Mouse (Mus musculus): ENCODE measurements around the gene Rnf183. TPM values are rescaled to one million over a fixed set of nuclear protein-coding genes. Genes with fewer than 3 reads are reported as not detected.

Rnf183 gene
- polyA plus RNA-seq, 1 experiment from 2014 or later = not detected

DNA sequence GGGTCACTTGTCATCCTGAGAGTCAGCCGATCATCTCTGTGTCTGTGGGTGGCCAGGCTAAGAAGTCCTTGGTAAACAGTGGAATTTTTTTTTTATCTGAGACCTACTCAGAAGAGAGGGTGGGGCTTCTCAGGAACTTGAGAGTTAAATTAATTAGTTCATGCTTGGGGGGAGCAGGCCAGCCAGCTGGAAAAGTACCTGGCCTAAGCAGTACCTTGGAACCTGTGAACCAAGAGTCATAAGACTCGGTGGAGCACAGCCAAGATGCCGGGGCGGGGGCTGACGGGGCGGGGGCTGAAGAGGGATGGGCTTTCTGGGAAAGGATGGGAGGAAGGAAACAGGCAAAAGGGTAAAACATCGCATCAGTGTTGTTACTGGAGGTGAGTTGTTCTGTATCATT is 2.8 kb upstream of the Rnf183 start:
- ATAC-seq = no peak

DNA sequence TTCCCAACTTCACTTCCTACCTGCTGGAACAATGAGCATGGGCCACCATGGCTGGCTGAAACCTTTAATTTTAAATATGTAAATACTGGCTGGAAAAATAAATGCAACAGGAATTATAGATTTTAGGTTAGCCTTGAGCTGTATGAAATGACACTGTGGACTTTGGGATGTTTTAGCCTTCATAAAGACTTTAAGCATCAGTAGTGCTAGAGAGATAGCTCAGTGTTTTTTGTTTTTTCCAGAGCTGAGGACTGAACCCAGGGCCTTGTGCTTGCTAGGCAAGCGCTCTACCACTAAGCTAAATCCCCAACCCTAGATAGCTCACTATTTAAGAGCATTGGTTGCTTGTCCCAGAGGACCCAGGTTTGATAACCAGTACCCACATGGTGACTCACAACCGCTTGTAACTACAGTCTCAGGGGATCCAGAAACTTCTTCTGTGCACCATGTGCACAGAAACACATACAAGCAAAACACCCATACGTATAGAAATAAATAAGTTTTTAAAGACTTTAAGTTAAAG is 2.3 kb upstream of the Rnf183 start:
- 88% methylated on average over 3 of the region's 3 CpGs for WGBS
- Histone ChIP-seq H3K9ac (ENCODE audit: low read length) (no peak overlapping the region), H3K4me2 (ENCODE audit: low read length) (no peak overlapping the region), H3K4me1 (ENCODE audit: control insufficient read depth, insufficient read depth, low read length) (no peaks in the 10 kb centered on the region), H3K36me3 (ENCODE audit: control insufficient read depth, insufficient read depth, low read length) (no peaks in the 10 kb centered on the region), H3K4me3 (ENCODE audit: low read depth, low read length) (no peak overlapping the region), H3K27me3 (replicated peaks; ENCODE audit: control insufficient read depth, insufficient read depth, low read length) (no peaks in the 10 kb centered on the region), H3K9me3 (replicated peaks; ENCODE audit: control insufficient read depth, low read length) (no peaks in the 10 kb centered on the region), H3K27ac (ENCODE audit: low read depth, low read length) (no peak overlapping the region)
- no peak for DNase-seq (ENCODE audit: low spot score)
- ATAC-seq = no peak

More for the DNA sequence above, 2.8 kb upstream of the Rnf183 start:
- Histone ChIP-seq H3K4me3 (ENCODE audit: low read depth, low read length) (no peak overlapping the region), H3K27me3 (replicated peaks; ENCODE audit: control insufficient read depth, insufficient read depth, low read length) (no peaks in the 10 kb centered on the region), H3K4me1 (ENCODE audit: control insufficient read depth, insufficient read depth, low read length) (no peaks in the 10 kb centered on the region), H3K9me3 (replicated peaks; ENCODE audit: control insufficient read depth, low read length) (no peaks in the 10 kb centered on the region), H3K4me2 (ENCODE audit: low read length) (no peak overlapping the region), H3K9ac (ENCODE audit: low read length) (no peak overlapping the region), H3K36me3 (ENCODE audit: control insufficient read depth, insufficient read depth, low read length) (no peaks in the 10 kb centered on the region), H3K27ac (ENCODE audit: low read depth, low read length) (no peak overlapping the region)
- 85% methylated on average over 7 of the region's 7 CpGs for WGBS
- DNase-seq (ENCODE audit: low spot score) = no peak

DNA sequence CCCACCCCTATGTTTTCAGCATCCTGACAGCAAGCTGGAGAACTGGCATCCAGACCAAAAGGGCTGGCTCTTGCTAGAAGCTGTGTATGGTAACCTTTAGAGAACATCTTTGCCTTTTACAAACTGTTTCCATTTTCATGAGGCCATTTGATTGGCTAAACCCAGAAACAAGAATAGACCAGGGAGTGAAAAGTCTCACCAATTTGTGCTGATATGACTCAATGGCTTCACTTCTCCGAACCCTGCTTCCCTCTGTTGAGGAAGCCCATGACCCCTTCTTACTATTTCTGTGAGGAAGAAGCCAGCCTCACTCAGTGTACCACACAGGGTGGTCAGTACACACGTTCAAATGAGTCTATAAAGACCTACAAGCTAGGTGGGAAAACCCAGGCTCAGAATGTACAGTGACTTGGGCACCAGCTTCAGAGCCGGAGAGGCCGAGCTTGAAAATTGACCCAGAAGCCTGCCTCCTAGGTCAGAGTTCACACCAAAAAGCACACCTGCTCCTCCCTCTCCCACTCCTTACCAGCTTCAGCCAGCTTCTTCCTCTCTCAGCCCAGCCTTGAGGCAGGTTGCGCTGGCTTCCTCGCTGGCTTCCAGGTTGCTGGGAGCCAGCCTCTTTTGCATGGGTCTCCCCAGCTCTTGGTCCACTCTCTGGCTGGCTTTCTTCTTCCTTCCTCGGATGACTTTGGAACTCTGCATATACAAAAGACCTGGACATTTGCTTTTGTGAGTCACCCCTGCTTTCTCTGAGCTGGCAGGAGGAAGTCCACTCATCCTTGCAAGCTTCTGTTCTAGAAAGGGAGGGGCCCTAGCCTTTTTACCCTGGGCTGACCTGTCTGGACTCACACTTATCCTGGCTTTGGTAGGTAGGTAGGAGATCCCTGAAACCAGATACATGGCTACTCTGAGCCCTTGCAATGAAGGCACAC is 847 bp downstream of the Rnf183 start:
- Histone ChIP-seq H3K4me1 (ENCODE audit: control insufficient read depth, insufficient read depth, low read length) (no peaks in the 10 kb centered on the region), H3K36me3 (ENCODE audit: control insufficient read depth, insufficient read depth, low read length) (no peaks in the 10 kb centered on the region), H3K9ac (ENCODE audit: low read length) (no peak overlapping the region), H3K4me3 (ENCODE audit: low read depth, low read length) (no peak overlapping the region), H3K27ac (ENCODE audit: low read depth, low read length) (no peak overlapping the region), H3K9me3 (replicated peaks; ENCODE audit: control insufficient read depth, low read length) (no peaks in the 10 kb centered on the region), H3K4me2 (ENCODE audit: low read length) (no peak overlapping the region), H3K27me3 (replicated peaks; ENCODE audit: control insufficient read depth, insufficient read depth, low read length) (no peaks in the 10 kb centered on the region)
- no peak for DNase-seq (ENCODE audit: low spot score)
- no peak for ATAC-seq
- 86% methylated on average over 7 of the region's 7 CpGs for WGBS

DNA sequence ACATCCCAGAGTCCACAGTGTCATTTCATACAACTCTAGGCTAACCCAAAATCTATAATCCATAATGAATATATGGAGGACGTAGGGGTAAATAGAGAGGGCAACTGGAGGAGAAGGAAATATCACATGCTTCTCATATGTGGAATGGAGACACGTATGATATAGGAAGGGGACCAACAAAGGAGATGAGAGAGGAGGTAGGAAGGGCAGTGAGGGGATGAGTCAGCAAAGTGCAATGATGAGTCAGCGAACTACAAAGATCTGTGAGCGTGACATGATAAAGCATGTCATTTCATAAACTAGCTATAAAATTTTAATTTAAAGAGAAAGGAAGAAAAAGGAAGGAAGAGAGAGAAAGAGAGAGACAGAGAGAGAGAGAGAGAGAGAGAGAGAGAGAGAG is 3.5 kb downstream of the Rnf183 start:
- Histone ChIP-seq H3K4me2 (ENCODE audit: low read length) (no peak overlapping the region), H3K27ac (ENCODE audit: low read depth, low read length) (no peak overlapping the region), H3K36me3 (ENCODE audit: control insufficient read depth, insufficient read depth, low read length) (no peaks in the 10 kb centered on the region), H3K4me3 (ENCODE audit: low read depth, low read length) (no peak overlapping the region), H3K9ac (ENCODE audit: low read length) (no peak overlapping the region), H3K9me3 (replicated peaks; ENCODE audit: control insufficient read depth, low read length) (no peaks in the 10 kb centered on the region), H3K27me3 (replicated peaks; ENCODE audit: control insufficient read depth, insufficient read depth, low read length) (no peaks in the 10 kb centered on the region), H3K4me1 (ENCODE audit: control insufficient read depth, insufficient read depth, low read length) (no peaks in the 10 kb centered on the region)
- DNase-seq (ENCODE audit: low spot score) = no peak
- no peak for ATAC-seq
- 86% methylated on average over 4 of the region's 4 CpGs for WGBS

DNA sequence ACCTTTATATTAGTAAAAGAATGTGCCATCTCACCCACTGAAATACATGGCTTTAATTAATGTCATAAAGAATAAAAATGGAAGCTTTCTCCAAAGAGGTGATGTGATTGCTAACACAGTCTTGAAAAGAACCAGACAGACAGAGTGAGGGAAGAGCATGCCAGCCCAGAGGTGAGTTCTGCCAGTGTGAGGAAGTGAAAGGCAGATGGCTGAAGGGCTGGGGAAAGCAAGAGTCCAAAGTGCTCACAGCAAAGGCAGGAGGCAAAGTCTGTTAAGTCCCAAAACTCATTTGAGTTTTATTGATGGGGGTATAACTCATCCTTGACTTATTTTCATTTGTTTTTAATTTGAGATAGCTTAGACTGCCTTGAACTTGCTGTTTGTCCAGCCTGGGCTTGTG is 4.4 kb downstream of the Rnf183 start:
- ATAC-seq (no peak), DNase-seq (ENCODE audit: low spot score) (no peak)

DNA sequence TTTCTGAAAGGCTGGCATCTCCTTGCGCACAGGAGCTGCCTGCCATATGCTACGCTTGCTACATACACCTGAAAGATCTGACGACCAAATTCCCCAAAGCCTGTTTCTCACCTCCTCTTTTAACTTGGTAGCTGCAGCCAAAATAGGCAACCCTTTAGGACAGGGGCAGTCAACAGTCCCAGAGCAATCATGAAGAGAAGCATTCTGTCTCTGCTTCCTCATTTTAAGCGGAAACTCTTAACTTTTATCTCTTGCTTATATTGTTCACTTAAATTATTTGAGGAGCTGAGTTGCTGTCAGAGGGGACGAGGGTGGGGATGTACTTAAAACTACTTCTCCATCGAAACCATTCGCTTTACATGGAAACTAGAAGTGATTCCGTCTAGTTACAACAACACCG is 5.4 kb downstream of the Rnf183 start:
- Histone ChIP-seq H3K4me3 (ENCODE audit: low read depth, low read length) (no peak overlapping the region), H3K27ac (ENCODE audit: low read depth, low read length) (no peak overlapping the region), H3K36me3 (ENCODE audit: control insufficient read depth, insufficient read depth, low read length) (peaks cover 15% of the 10 kb centered on the region), H3K9me3 (replicated peaks; ENCODE audit: control insufficient read depth, low read length) (no peaks in the 10 kb centered on the region), H3K9ac (ENCODE audit: low read length) (no peak overlapping the region), H3K4me2 (ENCODE audit: low read length) (no peak overlapping the region), H3K27me3 (replicated peaks; ENCODE audit: control insufficient read depth, insufficient read depth, low read length) (no peaks in the 10 kb centered on the region), H3K4me1 (ENCODE audit: control insufficient read depth, insufficient read depth, low read length) (no peaks in the 10 kb centered on the region)
- ATAC-seq = no peak
- DNase-seq (ENCODE audit: low spot score) = no peak
- WGBS = 86% methylated on average over 9 of the region's 9 CpGs

More for the DNA sequence above, 4.4 kb downstream of the Rnf183 start:
- H3K4me1 ChIP-seq (ENCODE audit: control insufficient read depth, insufficient read depth, low read length) = no peaks in the 10 kb centered on the region
- no peak overlapping the region for H3K4me2 ChIP-seq (ENCODE audit: low read length)
- no peak overlapping the region for H3K9ac ChIP-seq (ENCODE audit: low read length)
- no peaks in the 10 kb centered on the region for H3K27me3 ChIP-seq (replicated peaks; ENCODE audit: control insufficient read depth, insufficient read depth, low read length)
- H3K4me3 ChIP-seq (ENCODE audit: low read depth, low read length) = no peak overlapping the region
- H3K27ac ChIP-seq (ENCODE audit: low read depth, low read length) = no peak overlapping the region
- H3K9me3 ChIP-seq (replicated peaks; ENCODE audit: control insufficient read depth, low read length) = no peaks in the 10 kb centered on the region
- H3K36me3 ChIP-seq (ENCODE audit: control insufficient read depth, insufficient read depth, low read length) = peaks cover 5% of the 10 kb centered on the region

DNA sequence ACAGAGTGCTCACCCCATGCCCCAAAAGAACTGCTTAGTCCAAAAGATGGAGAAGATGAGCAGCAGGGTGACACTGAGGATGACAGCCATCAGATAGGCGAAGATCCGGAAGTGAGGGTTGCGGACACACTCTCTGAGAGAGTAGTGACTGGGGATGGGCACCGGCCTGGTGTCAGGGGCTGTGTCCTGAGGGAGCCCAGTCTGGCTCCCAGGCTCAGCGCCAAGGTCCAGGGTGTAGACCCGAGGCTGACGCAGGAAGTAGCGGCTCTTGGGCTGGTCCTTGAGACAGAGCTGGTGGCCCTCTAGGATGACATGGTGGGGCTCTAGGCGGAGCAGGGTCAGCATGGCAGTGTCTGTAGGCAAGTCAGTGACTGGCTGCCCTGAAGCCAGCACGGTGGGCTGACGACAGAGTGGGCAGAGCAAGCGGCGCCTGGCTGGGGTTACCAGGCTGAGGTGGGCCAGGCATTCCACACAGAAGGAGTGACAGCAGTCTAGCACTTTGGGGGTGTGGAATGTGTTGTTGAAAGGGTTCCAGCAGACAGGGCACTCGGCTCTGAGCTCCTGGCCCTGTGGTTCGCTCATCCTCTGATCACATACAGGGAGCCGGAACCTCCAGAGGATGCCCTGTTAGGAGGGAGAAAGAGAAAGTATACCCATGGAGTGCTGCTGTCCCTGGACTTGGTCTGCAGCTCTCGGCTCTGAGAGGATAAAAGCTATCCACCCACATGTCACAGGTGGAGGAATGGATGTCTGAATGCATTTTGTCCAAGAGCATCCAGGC is 6.9 kb downstream of the Rnf183 start:
- DNase-seq (ENCODE audit: low spot score) (no peak), ATAC-seq (no peak)
- Histone ChIP-seq H3K4me1 (ENCODE audit: control insufficient read depth, insufficient read depth, low read length) (no peaks in the 10 kb centered on the region), H3K27ac (ENCODE audit: low read depth, low read length) (no peak overlapping the region), H3K9me3 (replicated peaks; ENCODE audit: control insufficient read depth, low read length) (no peaks in the 10 kb centered on the region), H3K36me3 (ENCODE audit: control insufficient read depth, insufficient read depth, low read length) (peaks cover 27% of the 10 kb centered on the region), H3K4me3 (ENCODE audit: low read depth, low read length) (no peak overlapping the region), H3K4me2 (ENCODE audit: low read length) (no peak overlapping the region), H3K9ac (ENCODE audit: low read length) (no peak overlapping the region), H3K27me3 (replicated peaks; ENCODE audit: control insufficient read depth, insufficient read depth, low read length) (no peaks in the 10 kb centered on the region)
- 82% methylated on average over 17 of the region's 17 CpGs for WGBS

DNA sequence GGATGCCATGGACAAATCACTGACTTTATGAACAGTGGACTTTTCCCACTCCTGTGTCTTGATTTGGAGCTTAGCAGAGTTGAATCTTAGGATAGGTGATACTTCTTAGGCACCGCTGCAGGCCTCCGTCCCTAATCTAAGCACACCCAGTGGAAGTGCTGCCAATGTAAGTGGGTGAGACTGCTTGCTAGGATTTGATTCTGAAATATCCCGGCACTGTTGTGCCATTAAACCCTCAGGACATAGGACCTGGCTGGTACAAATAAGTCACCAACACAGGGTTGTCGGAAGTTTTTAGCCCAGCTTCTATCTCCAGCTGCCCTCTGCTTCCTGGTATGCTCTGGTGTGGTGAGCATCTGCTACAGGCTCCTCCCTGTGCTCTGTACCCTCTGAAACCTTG is 9.2 kb downstream of the Rnf183 start:
- H3K4me2 ChIP-seq (ENCODE audit: low read length) = no peak overlapping the region
- no peaks in the 10 kb centered on the region for H3K27me3 ChIP-seq (replicated peaks; ENCODE audit: control insufficient read depth, insufficient read depth, low read length)
- no peak overlapping the region for H3K27ac ChIP-seq (ENCODE audit: low read depth, low read length)
- ATAC-seq (no peak), DNase-seq (ENCODE audit: low spot score) (no peak)
- peaks cover 49% of the 10 kb centered on the region for H3K36me3 ChIP-seq (ENCODE audit: control insufficient read depth, insufficient read depth, low read length)
- whole genome bisulfite sequencing = 89% methylated on average over 4 of the region's 4 CpGs
- H3K4me3 ChIP-seq (ENCODE audit: low read depth, low read length) = no peak overlapping the region
- no peaks in the 10 kb centered on the region for H3K4me1 ChIP-seq (ENCODE audit: control insufficient read depth, insufficient read depth, low read length)
- H3K9me3 ChIP-seq (replicated peaks; ENCODE audit: control insufficient read depth, low read length) = no peaks in the 10 kb centered on the region
- H3K9ac ChIP-seq (ENCODE audit: low read length) = no peak overlapping the region

DNA sequence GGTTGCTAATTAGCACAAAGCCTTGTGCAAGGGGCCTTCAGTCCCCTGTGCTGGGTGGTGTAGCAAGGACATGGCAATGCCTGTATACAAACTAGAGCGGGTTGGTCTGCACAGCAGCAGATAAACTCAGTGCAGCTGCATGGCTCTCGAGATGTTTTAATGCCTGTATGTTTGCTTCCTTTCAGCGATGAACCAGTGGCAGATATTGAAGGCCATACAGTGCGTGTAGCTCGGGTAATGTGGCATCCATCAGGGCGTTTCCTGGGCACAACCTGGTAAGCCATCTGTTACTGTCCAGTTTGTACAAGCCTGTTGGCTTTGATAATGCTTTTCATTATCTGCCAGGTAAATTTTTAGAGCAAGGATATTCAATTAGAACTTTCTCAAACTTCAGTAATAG is 16.0 kb downstream of the Rnf183 start:
- Histone ChIP-seq H3K4me2 (ENCODE audit: low read length) (no peak overlapping the region), H3K27me3 (replicated peaks; ENCODE audit: control insufficient read depth, insufficient read depth, low read length) (no peaks in the 10 kb centered on the region), H3K27ac (ENCODE audit: low read depth, low read length) (no peak overlapping the region), H3K4me3 (ENCODE audit: low read depth, low read length) (no peak overlapping the region), H3K36me3 (ENCODE audit: control insufficient read depth, insufficient read depth, low read length) (peaks cover 99% of the 10 kb centered on the region), H3K4me1 (ENCODE audit: control insufficient read depth, insufficient read depth, low read length) (no peaks in the 10 kb centered on the region), H3K9me3 (replicated peaks; ENCODE audit: control insufficient read depth, low read length) (no peaks in the 10 kb centered on the region), H3K9ac (ENCODE audit: low read length) (no peak overlapping the region)
- ATAC-seq (no peak), DNase-seq (ENCODE audit: low spot score) (no peak)
- WGBS = 94% methylated on average over 6 of the region's 6 CpGs

Data from forebrain, embryonic 14.5 days (tissue).